Mouse (Mus musculus) 3T3-L1 (cell line): ENCODE results near the gene Chrnb2.
"Not testable (repeated sequence)": the region's sequence is repeated elsewhere in the genome, so short reads cannot be mapped to it uniquely, and the experiment has no call there.

ENCODE experiments used
- DNase-seq: peaks from one replicate; pipeline ENCODE4 v3.0.0-alpha.2; 2015; ENCODE audit warnings: low read depth, low spot score

Gene Chrnb2

DNA sequence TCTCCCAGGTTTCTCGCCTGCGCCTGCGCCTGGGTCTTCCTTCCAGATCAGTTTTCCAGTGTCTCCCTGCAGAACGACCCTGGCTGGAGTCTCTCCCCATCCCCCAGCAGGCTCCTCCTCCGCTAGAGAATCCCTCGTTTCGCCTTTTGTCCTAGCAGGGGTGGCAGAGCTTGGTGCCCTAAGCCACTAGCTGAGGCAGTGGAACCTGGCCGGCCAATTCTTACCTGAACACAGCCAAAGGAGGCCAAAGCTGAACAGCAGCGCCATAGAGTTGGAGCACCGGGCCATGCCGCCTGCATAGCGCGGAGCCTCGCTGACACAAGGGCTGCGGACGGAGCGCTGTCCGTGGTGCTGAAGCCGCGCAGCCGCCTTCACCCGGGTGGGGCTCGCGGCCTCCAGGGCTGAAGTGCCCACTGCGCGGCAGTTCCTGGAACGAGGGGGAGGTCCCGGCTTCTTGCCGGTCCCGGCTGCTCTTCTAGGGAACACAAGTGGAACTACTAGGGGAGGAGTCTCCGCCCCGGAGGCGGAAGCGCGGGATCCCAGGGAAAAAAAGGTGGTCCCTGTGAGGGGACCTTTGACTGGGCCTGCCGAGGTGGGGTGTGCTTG, at the start of gene Chrnb2:
Gene Chrnb2, minus strand, starts transcription at position 514 of the 606 bp plus-strand sequence.
- no peak for DNase-seq

DNA sequence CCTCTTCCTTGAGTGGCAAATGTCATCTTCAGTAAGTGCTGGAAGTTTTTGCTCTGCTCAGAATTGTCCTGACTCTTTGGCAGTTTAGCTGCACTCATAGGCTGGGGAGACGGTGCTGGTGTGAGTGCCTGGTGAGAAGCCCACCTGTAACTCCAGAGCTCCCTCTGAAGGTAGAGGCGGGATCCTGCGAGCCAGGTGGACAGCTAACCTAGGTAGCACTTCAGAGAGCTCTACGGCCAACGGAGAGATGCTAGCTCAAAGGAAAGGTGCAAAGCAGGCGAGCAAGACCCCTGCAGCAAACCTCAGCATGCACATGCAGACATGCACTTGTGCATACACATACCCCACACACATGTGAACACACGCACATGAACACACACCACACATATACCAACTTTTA, 49.6 kb upstream of the Chrnb2 start:
- DNase-seq: no peak

DNA sequence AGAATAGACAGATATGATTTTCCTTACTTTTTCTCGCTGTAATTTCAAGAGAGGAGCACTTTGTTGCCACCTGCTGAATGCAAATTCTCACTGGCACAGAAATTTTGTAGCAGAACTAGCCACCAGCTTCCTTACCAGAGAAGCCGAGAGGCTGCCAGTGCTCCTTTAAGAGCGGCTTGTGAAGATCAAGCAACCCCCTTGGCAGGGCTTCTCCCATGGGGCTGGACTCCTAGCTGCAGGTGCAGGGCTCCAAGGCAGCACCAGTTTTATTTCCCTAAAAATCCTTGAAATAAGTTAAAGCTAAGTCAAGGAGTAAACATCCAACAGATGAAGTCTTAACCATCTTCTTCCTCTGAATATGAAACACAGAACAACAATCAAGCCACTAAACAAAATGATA, 47.7 kb upstream of the Chrnb2 start:
- DNase-seq: no peak

DNA sequence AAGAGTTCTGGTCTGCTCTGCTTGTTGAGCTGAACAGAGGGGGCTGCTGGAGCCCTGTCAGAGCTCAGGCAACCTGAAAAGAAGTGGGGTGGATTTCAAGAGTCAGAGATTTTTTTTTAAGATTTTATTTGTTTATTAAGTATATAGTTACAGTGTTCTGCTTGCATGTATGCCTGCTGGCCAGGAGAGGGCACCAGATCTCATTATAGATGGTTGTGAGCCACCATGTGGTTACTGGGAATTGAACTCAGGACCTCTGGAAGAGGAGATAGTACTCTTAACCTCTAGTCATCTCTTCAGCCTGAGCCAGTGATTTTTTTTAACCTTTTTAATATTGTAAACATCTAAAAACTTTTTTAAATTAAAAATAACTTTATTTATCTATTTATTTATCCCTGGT, 46.4 kb upstream of the Chrnb2 start:
- DNase-seq: no peak

DNA sequence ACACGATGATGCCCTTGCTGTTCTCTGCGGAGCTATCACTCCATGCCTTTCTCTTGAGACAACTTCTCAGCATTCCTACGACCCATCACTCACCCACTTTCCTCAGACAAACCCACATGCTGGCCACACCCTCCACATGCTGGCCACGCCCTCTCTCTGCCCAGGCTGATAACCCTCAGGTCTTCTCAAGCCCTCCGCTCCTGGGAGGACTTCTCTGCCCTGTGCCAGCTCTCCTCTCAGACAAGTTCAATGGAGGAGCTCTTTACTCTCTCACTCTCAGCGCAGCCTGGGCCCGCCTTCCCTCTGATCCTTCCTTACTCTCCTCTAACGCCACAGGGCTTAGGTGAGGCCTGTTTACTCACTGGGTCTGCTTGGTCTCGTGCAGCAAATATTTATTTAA, 44.2 kb upstream of the Chrnb2 start:
- no peak for DNase-seq

- no peak for DNase-seq
These were observed 43.4 kb upstream of the Chrnb2 start for GRCm38 (mm10) chr3:89807881-89808280.

DNA sequence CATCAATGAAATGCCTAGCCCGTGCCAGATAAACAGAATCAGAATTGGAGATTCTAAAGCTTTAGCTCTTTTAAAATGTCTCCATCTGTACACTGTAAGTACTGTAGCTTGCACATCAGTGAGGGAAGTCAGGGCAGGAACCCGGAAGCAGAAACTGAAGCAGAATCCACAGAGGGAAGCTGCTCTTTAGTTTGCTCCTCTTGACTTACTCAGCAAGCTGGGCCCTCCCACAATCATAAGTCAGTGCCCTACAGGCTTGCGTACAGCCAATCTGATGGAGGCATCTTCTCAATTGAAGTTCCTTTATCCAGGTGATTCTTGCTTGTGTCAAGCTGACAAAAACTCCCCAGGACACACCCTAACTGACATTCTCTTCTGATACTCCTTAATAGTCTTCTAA, 42.7 kb upstream of the Chrnb2 start:
- no peak for DNase-seq

DNA sequence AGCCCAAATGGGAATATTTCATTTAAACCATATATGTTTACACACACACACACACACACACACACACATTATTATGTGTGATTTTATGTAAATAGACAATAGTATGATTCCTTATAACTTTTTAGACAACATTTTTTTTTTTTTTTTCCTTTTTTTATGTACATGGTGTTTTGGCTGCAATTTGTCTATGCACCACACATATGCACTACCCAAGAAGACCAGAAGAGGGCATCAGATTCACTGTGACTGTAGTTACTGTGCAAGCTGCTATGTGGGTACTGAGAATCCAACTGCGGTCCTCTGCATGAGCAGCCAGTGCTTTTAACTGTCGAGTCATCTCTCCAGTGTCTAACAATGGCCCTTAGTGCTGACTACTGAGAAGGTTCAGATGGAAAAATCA, 42.3 kb upstream of the Chrnb2 start:
- peak; percentile 50 for DNase-seq

DNA sequence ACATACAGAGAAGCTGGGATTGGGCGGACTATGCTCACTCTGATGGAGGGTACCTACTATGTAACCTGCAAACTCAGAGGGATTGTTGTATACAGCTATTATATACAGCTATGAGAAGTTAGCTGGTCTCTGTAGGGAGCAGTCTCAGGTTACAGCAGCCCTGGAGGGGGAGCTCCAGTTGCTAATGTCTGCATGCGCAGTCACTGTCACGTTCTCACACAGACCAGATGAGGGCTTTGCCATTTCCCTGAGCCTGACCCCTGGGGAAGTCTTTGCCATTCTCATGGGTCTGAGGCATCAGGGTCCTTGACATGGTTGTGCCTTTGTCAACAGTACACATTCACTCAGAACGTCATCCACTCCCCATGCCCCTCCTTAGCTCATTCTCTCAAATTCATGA, 40.7 kb upstream of the Chrnb2 start:
- DNase-seq: no peak

- DNase-seq: no peak
These were observed 38.4 kb upstream of the Chrnb2 start for GRCm38 (mm10) chr3:89802876-89803275.

GRCm38 (mm10) chr3:89801507-89801847, 37.0 kb upstream of the Chrnb2 start:
- DNase-seq: peak; percentile 82

DNA sequence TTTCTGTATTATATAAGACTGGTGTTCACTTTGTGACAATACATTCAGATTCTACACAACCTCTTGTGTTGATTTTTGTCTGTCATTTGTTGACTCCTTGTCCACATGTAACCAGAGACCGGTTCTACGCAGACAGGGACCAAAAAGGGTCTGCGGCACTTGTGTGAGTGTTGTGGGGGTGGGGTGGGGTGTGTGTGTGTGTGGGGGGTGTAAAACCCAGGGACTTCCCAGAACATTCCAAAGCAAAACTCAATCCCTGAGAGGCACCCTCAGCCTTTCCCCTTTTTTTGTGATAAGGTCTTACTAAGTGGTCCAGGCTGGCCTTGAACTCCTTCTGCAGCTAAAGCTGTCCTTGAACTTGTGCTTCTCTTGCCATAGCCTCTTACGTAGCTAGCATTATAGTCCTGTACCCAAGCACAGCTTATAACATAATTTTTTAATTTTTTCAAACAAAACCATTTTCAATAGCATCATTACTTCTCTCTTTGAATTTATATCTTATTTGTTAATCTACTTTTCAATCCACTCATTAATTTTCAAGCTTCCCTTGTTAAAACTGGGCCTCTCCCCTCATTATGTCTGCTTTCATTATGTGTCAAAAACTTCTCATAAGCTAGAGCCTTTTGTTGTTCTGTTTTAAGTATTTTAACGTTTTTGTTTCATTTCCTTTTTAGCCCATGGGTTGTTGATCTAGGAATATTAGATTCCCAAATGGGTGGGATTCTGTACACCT, 36.5 kb upstream of the Chrnb2 start:
- DNase-seq: no peak

GRCm38 (mm10) chr3:89800078-89800477, 35.6 kb upstream of the Chrnb2 start:
- DNase-seq: not testable (repeated sequence)

DNA sequence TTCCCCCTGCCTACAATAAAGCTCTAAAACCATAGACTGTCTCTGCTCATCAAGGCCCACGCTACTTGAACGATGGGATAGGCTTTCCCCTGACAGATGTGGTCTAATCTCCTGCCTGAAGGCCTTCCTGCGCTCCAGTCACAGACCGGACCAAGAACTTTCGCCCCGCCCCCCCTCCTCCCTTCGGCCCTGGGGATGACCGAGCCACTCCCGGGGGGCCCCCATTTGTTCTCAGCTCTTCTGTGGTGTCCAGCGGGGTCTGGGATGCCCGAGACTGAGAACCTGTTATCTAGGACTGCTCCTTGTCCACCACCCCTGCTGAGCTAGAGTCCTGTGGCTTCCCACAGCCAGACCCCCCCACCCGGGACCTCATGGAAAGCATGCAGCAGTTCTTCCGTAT, 35.0 kb upstream of the Chrnb2 start:
- no peak for DNase-seq

DNA sequence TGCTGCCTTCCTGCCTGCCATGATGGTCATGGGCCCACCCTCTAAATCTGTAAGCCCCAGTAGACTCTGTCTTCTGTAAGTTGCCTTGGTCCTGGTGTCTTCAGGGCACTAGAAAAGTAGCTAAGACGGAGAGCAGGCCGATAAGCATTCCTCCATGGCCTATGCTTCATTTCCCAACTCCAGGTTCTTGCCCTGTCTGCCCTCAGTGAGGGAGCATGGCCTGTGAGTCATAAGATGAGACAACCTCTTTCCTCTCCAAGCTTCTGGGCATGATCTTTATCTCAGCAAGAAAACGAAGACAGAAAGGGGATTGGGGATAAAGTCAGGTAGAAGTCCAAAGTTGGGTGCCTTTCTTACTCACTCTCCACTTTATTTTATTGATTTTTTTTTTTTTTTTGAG, 34.1 kb upstream of the Chrnb2 start:
- peak; percentile 26 for DNase-seq

DNA sequence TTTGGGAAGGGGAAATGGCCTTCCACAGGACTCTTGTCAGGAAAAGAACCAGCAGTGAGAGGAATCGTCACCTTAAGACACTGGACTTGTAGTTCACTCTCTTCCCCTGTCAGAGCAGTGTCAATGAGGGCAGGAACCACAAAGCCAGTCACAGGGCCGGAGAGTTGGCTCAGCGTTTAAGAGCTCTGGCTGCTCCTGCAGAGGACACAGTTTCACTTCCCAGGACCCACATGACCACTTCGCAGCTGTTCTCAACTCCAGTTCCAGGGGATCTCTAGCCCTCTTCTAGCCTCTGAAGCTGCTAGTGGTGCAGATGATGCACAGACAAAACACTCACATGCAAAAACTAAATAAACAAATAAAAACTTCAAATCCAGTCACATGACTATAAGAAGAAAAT, 31.9 kb upstream of the Chrnb2 start:
- peak; percentile 38 for DNase-seq

- DNase-seq: peak; percentile 92
These were observed 31.3 kb upstream of the Chrnb2 start for GRCm38 (mm10) chr3:89795746-89796145.

- no peak for DNase-seq
These were observed 30.2 kb upstream of the Chrnb2 start for GRCm38 (mm10) chr3:89794616-89795015.

- DNase-seq: no peak
These were observed 24.4 kb upstream of the Chrnb2 start for GRCm38 (mm10) chr3:89788680-89789352.

DNA sequence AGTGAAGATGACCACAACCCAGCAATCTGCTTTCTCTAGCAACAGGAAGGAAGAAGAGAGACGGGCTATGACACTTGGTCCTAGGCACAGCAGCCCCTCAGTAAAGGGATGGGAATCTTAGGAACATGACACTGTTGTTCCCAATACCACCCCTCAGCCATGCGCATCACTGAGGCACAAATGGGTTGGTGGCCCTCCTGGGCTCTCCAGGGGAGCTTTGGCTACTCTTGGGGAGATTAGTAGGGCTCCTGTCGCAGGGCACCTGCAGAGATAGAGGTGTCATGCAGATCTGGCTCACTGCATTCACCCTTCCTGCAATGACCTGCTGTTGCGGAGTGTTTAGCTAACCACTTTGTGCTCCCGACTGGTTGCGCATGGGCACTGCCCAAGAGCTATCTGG, 21.8 kb upstream of the Chrnb2 start:
- no peak for DNase-seq

DNA sequence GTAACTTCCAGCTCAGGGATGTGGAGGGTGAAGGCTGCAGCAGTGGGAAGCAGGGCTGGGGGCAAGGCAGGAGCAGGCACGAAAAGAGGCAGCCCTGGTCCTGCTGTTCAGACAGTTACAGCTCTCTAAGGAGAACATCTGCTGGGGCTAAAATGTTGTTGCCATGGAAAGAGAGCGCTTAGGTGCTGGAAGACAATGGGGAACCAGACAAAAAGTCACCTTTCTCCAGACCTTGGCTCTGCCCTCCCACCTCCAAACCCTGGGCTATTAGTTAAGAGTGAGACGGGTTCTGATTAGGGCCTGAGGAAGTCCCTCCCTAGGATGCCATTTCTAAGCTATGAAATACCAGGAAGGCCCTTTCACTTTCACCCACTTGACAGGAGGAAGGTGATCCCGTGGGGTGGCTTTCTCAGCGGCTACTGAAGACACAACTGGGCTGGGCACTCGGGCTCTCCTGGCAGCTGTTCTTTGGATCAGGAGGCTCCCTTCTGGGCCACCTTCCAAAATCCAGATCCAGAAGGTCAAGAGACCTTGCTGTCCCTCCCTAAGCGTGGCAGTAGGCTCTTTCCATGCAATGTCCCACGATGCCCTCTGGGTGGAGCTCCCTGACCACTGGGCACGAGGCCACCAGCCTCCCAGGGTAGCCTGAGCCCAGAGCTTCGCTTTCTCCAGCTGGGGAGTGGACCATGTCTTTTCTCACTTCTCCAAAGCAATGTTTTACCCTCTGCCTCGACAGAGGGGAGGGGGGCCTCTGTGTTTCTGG, 20.7 kb upstream of the Chrnb2 start:
- DNase-seq: peak; percentile 90

DNA sequence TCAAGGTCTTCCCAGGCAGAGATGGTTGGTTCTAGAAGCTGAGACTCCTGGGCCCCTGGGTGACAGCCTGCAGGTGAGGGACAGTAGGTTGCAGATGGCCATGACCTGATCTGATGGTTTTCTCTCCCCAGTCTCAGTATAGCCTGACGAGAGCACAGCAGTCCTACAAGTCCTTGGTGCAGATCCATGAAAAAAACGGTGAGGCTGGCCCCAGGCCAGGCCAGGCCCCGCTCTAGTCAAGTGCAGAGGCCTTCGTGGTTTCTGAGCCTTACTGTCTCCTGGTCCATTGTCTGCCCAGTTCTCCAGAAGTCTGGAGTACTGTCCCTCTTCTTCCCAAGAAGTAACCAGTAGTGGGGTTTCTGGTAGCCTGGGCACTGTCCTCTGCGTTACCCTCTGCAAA, 17.2 kb upstream of the Chrnb2 start:
- no peak for DNase-seq
